ENCODE assay signal across 17 mouse cellular contexts in genomic region chr4:154592562-154592961, GRCm38 (mm10). TPM values are rescaled to one million over a fixed set of nuclear protein-coding genes. Genes with fewer than 3 reads are reported as not detected.
DNase-seq lines count a peak whose midpoint lies in the region; ATAC-seq lines count a peak whose summit lies in the region.
"Had no signal": no experiment of that assay in that cellular context is flagged by ENCODE, and none has a peak within 500 bp of the region (broad histone marks: within the 10 kb centered on the region; RNA-seq: fewer than 3 reads in every experiment).

No protein-coding gene starts in this region.

- no peak overlapping the region for H3K4me2 ChIP-seq in heart, embryonic 15.5 days
- H3K4me2 ChIP-seq in intestine, embryonic 15.5 days (replicated peaks) = peak overlapping the region; percentile 23; the same call in 1 of the 2 replicates
- H3K4me2 ChIP-seq in stomach, embryonic 14.5 days (replicated peaks; ENCODE audit: low read depth, low read length) = no peak overlapping the region
- H3K4me2 ChIP-seq: embryonic facial prominence, embryonic 15.5 days; lung, embryonic 14.5 days; midbrain, embryonic 15.5 days had no signal

- H3K9me3 ChIP-seq in heart, embryonic 15.5 days (replicated peaks) = no peaks in the 10 kb centered on the region
- no peaks in the 10 kb centered on the region for H3K9me3 ChIP-seq in intestine, embryonic 15.5 days
- no peaks in the 10 kb centered on the region for H3K9me3 ChIP-seq in stomach, embryonic 14.5 days (ENCODE audit: control insufficient read depth, low read depth, low read length)
- H3K9me3 ChIP-seq: embryonic facial prominence, embryonic 15.5 days; midbrain, embryonic 15.5 days had no signal

- no peak for DNase-seq in heart, postnatal 14 days
- peak; percentile 42 for DNase-seq in liver
- DNase-seq in cerebellum, adult 11-12 months = no peak
- no peak for DNase-seq in layer of hippocampus, postnatal 25 days (ENCODE audit: extremely low spot score in 1 of 2, low spot score in 1 of 2)
- DNase-seq: adrenal gland, adult 8-10 months; cerebellum, adult 2 months; forebrain, postnatal 0 days; lung, embryonic 14.5 days; right cerebral cortex, postnatal 14 days had no signal

- intact Hi-C loops in heart, postnatal 14 days (cut with DNase I) = no loop called here

- H3K36me3 ChIP-seq in heart, embryonic 15.5 days = no peaks in the 10 kb centered on the region
- H3K36me3 ChIP-seq in intestine, embryonic 15.5 days = no peaks in the 10 kb centered on the region
- H3K36me3 ChIP-seq in stomach, embryonic 14.5 days (ENCODE audit: control insufficient read depth, insufficient read depth, low read length) = no peaks in the 10 kb centered on the region
- H3K36me3 ChIP-seq: embryonic facial prominence, embryonic 15.5 days; midbrain, embryonic 15.5 days had no signal

- H3K27me3 ChIP-seq in heart, embryonic 15.5 days = 0 out of 2 replicates have a peak, but pooled peaks cover 13% of the 10 kb centered on the region
- no peaks in the 10 kb centered on the region for H3K27me3 ChIP-seq in intestine, embryonic 15.5 days (replicated peaks)
- H3K27me3 ChIP-seq in stomach, embryonic 14.5 days (ENCODE audit: control insufficient read depth, insufficient read depth, low read length) = no peaks in the 10 kb centered on the region

- H3K27ac ChIP-seq in heart, embryonic 15.5 days = peak overlapping the region; percentile 32
- 0 out of 2 replicates have a peak overlapping the region, but pooled peaks have one; percentile 51 for H3K27ac ChIP-seq in intestine, embryonic 15.5 days
- H3K27ac ChIP-seq in stomach, embryonic 14.5 days (ENCODE audit: low read length) = peak overlapping the region; percentile 82
- H3K27ac ChIP-seq: embryonic facial prominence, embryonic 15.5 days; hindbrain, postnatal 0 days; midbrain, embryonic 15.5 days had no signal

- 51% methylated on average over 13 of the region's 13 CpGs for WGBS in heart, embryonic 15.5 days
- WGBS in intestine, embryonic 15.5 days = 35% methylated on average over 13 of the region's 13 CpGs
- 31% methylated on average over 13 of the region's 13 CpGs for WGBS in stomach, embryonic 14.5 days

- ATAC-seq in heart, embryonic 15.5 days (replicated peaks; ENCODE audit: insufficient number of reproducible peaks, insufficient read depth, low FRiP score, low read depth) = no peak; the same call in 1 of the 2 replicates
- ATAC-seq in intestine, embryonic 15.5 days = peak; percentile 84
- peak; percentile 77 for ATAC-seq in stomach, embryonic 14.5 days (ENCODE audit: insufficient number of reproducible peaks, insufficient read depth, low FRiP score, low read depth)
- ATAC-seq: CD4-positive, CD25-positive, alpha-beta regulatory T cell, adult 4 months; forebrain, postnatal 0 days; hindbrain, postnatal 0 days; midbrain, embryonic 15.5 days had no signal

- H3K9ac ChIP-seq in heart, embryonic 15.5 days = no peak overlapping the region
- no peak overlapping the region for H3K9ac ChIP-seq in intestine, embryonic 15.5 days
- H3K9ac ChIP-seq in stomach, embryonic 14.5 days (replicated peaks; ENCODE audit: low read depth, low read length) = no peak overlapping the region
- H3K9ac ChIP-seq: embryonic facial prominence, embryonic 15.5 days; forebrain, postnatal 0 days; lung, embryonic 14.5 days; midbrain, embryonic 15.5 days had no signal

- H3K4me3 ChIP-seq in heart, embryonic 15.5 days = no peak overlapping the region
- H3K4me3 ChIP-seq in intestine, embryonic 15.5 days (replicated peaks) = no peak overlapping the region
- H3K4me3 ChIP-seq in stomach, embryonic 14.5 days (ENCODE audit: low read depth, low read length) = no peak overlapping the region
- H3K4me3 ChIP-seq: embryonic facial prominence, embryonic 15.5 days; midbrain, embryonic 15.5 days had no signal

- H3K4me1 ChIP-seq in heart, embryonic 15.5 days (replicated peaks) = peaks cover 77% of the 10 kb centered on the region
- peaks cover 24% of the 10 kb centered on the region for H3K4me1 ChIP-seq in intestine, embryonic 15.5 days (replicated peaks)
- peaks cover 25% of the 10 kb centered on the region; the same call in 1 of the 2 replicates for H3K4me1 ChIP-seq in stomach, embryonic 14.5 days (ENCODE audit: control insufficient read depth, insufficient read depth, low read length)

RNA-seq across cellular contexts. Expression of gene Prdm16, which starts 44.1 kb away (rescaled TPM):
- polyA plus RNA-seq in heart, embryonic 15.5 days (2015; fragmentation: Nextera tagmentation; extraction: Ambion mirVana) = 18.6 and 20.9 TPM in 2 replicates
- 10 to 100 TPM; 15.7 to 18.0 TPM for total RNA-seq in heart, postnatal 14 days (2021)
- polyA plus RNA-seq in intestine, embryonic 15.5 days (2015; fragmentation: Nextera tagmentation; extraction: Ambion mirVana) = 16.4 and 17.7 TPM in 2 replicates
- polyA plus RNA-seq in stomach, embryonic 14.5 days (2014; fragmentation: Nextera tagmentation; extraction: Ambion mirVana) = 18.4 and 21.8 TPM in 2 replicates
- total RNA-seq in layer of hippocampus, postnatal 25 days (2021) = 10 to 100 TPM; 10.1 to 10.3 TPM
- total RNA-seq: MEL had no signal

Comparison
In these comparisons a context has a peak if more than half of its experiments do, and no peak if none do; other contexts are left out.
1. H3K27ac ChIP-seq: peak in every context shown above with its lines; median percentile 82 in stomach, embryonic 14.5 days; 51 in intestine, embryonic 15.5 days; 32 in heart, embryonic 15.5 days.